Mouse (Mus musculus): ENCODE measurements around the gene Srgap3. TPM values are rescaled to one million over a fixed set of nuclear protein-coding genes. Genes with fewer than 3 reads are reported as not detected.

Gene Srgap3
- polyA plus RNA-seq, 1 experiment from 2014 or later = 3.5 TPM

GRCm38 (mm10) chr6:112812884-112813283 lies 134.2 kb downstream of the Srgap3 start:
- Histone ChIP-seq H3K9me3 (ENCODE audit: control insufficient read depth, low read length) (no peaks in the 10 kb centered on the region), H3K9ac (ENCODE audit: low read depth, low read length) (no peak overlapping the region), H3K4me1 (replicated peaks; ENCODE audit: control insufficient read depth, insufficient read depth, low read length) (no peaks in the 10 kb centered on the region), H3K27ac (ENCODE audit: low read depth, low read length) (no peak overlapping the region), H3K27me3 (replicated peaks; ENCODE audit: control insufficient read depth, insufficient read depth, low read length) (no peaks in the 10 kb centered on the region), H3K4me3 (ENCODE audit: low read depth, low read length) (no peak overlapping the region), H3K36me3 (ENCODE audit: control insufficient read depth, insufficient read depth, low read length) (no peaks in the 10 kb centered on the region), H3K4me2 (no peak overlapping the region)
- DNase-seq (ENCODE audit: low spot score) (no peak), ATAC-seq (replicated peaks; ENCODE audit: low FRiP score) (no peak)
- 90% methylated on average over 7 of the region's 7 CpGs for WGBS

GRCm38 (mm10) chr6:112810521-112810830 lies 136.6 kb downstream of the Srgap3 start:
- no peak overlapping the region for H3K4me2 ChIP-seq
- WGBS = 87% methylated on average over 4 of the region's 4 CpGs

GRCm38 (mm10) chr6:112809658-112810520 lies 137.2 kb downstream of the Srgap3 start:
- Histone ChIP-seq H3K4me2 (no peak overlapping the region), H3K9ac (ENCODE audit: low read depth, low read length) (no peak overlapping the region), H3K36me3 (ENCODE audit: control insufficient read depth, insufficient read depth, low read length) (no peaks in the 10 kb centered on the region), H3K27ac (ENCODE audit: low read depth, low read length) (no peak overlapping the region), H3K9me3 (ENCODE audit: control insufficient read depth, low read length) (no peaks in the 10 kb centered on the region), H3K4me1 (replicated peaks; ENCODE audit: control insufficient read depth, insufficient read depth, low read length) (no peaks in the 10 kb centered on the region), H3K4me3 (ENCODE audit: low read depth, low read length) (no peak overlapping the region), H3K27me3 (replicated peaks; ENCODE audit: control insufficient read depth, insufficient read depth, low read length) (no peaks in the 10 kb centered on the region)
- WGBS = 78% methylated on average over 15 of the region's 15 CpGs
- no peak for ATAC-seq (replicated peaks; ENCODE audit: low FRiP score)
- no peak for DNase-seq (ENCODE audit: low spot score)

More at GRCm38 (mm10) chr6:112810521-112810830, 136.6 kb downstream of the Srgap3 start:
- Histone ChIP-seq H3K36me3 (ENCODE audit: control insufficient read depth, insufficient read depth, low read length) (no peaks in the 10 kb centered on the region), H3K9me3 (ENCODE audit: control insufficient read depth, low read length) (no peaks in the 10 kb centered on the region), H3K9ac (ENCODE audit: low read depth, low read length) (no peak overlapping the region), H3K4me3 (ENCODE audit: low read depth, low read length) (no peak overlapping the region), H3K27me3 (replicated peaks; ENCODE audit: control insufficient read depth, insufficient read depth, low read length) (no peaks in the 10 kb centered on the region), H3K27ac (ENCODE audit: low read depth, low read length) (no peak overlapping the region), H3K4me1 (replicated peaks; ENCODE audit: control insufficient read depth, insufficient read depth, low read length) (no peaks in the 10 kb centered on the region)
- DNase-seq (ENCODE audit: low spot score) = no peak
- no peak for ATAC-seq (replicated peaks; ENCODE audit: low FRiP score)

- Histone ChIP-seq H3K9me3 (ENCODE audit: control insufficient read depth, low read length) (no peaks in the 10 kb centered on the region), H3K9ac (ENCODE audit: low read depth, low read length) (no peak overlapping the region), H3K4me3 (ENCODE audit: low read depth, low read length) (no peak overlapping the region), H3K36me3 (ENCODE audit: control insufficient read depth, insufficient read depth, low read length) (no peaks in the 10 kb centered on the region), H3K4me2 (no peak overlapping the region), H3K4me1 (replicated peaks; ENCODE audit: control insufficient read depth, insufficient read depth, low read length) (no peaks in the 10 kb centered on the region), H3K27me3 (replicated peaks; ENCODE audit: control insufficient read depth, insufficient read depth, low read length) (no peaks in the 10 kb centered on the region), H3K27ac (ENCODE audit: low read depth, low read length) (no peak overlapping the region)
- ATAC-seq (replicated peaks; ENCODE audit: low FRiP score) (no peak), DNase-seq (ENCODE audit: low spot score) (no peak)
- WGBS = 85% methylated on average over 9 of the region's 9 CpGs
These were observed 138.3 kb downstream of the Srgap3 start for GRCm38 (mm10) chr6:112808738-112809137.

DNA sequence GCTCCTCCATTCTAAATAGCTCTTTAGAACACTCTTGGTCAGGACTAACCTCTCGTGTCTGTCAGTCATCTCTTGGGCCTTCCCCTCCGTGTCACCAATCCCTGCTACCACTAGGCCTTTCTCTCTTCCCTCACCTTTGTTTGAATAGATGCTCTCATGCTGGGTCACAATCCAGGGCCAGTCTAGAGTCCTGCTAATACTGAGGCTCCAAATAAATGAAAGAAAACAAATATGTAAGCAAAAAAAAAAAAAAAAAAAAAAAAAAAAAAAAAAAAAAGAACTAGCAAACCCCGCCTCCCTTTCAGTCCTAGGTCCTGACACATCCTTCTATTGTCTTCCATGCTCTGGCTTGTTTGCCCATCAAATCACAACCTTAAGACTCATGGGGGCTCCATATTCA lies 145.1 kb downstream of the Srgap3 start:
- no peak overlapping the region for H3K4me3 ChIP-seq (ENCODE audit: low read depth, low read length)
- H3K36me3 ChIP-seq (ENCODE audit: control insufficient read depth, insufficient read depth, low read length) = no peaks in the 10 kb centered on the region
- ATAC-seq (replicated peaks; ENCODE audit: low FRiP score) (no peak), DNase-seq (ENCODE audit: low spot score) (no peak)
- WGBS = 80% methylated on average over 3 of the region's 3 CpGs
- H3K9me3 ChIP-seq (ENCODE audit: control insufficient read depth, low read length) = no peaks in the 10 kb centered on the region
- no peak overlapping the region for H3K9ac ChIP-seq (ENCODE audit: low read depth, low read length)
- no peak overlapping the region for H3K4me2 ChIP-seq
- H3K27ac ChIP-seq (ENCODE audit: low read depth, low read length) = no peak overlapping the region
- H3K4me1 ChIP-seq (replicated peaks; ENCODE audit: control insufficient read depth, insufficient read depth, low read length) = no peaks in the 10 kb centered on the region
- H3K27me3 ChIP-seq (replicated peaks; ENCODE audit: control insufficient read depth, insufficient read depth, low read length) = no peaks in the 10 kb centered on the region

- Histone ChIP-seq H3K4me2 (no peak overlapping the region), H3K4me3 (ENCODE audit: low read depth, low read length) (no peak overlapping the region), H3K36me3 (ENCODE audit: control insufficient read depth, insufficient read depth, low read length) (no peaks in the 10 kb centered on the region), H3K27me3 (replicated peaks; ENCODE audit: control insufficient read depth, insufficient read depth, low read length) (no peaks in the 10 kb centered on the region), H3K9me3 (ENCODE audit: control insufficient read depth, low read length) (no peaks in the 10 kb centered on the region), H3K27ac (ENCODE audit: low read depth, low read length) (no peak overlapping the region), H3K4me1 (replicated peaks; ENCODE audit: control insufficient read depth, insufficient read depth, low read length) (no peaks in the 10 kb centered on the region), H3K9ac (ENCODE audit: low read depth, low read length) (no peak overlapping the region)
- 82% methylated on average over 5 of the region's 5 CpGs for WGBS
- DNase-seq (ENCODE audit: low spot score) (no peak), ATAC-seq (replicated peaks; ENCODE audit: low FRiP score) (no peak)
These were observed 148.7 kb downstream of the Srgap3 start for GRCm38 (mm10) chr6:112798378-112798777.

- no peak overlapping the region for H3K4me3 ChIP-seq (ENCODE audit: low read depth, low read length)
- no peaks in the 10 kb centered on the region for H3K36me3 ChIP-seq (ENCODE audit: control insufficient read depth, insufficient read depth, low read length)
- no peak for ATAC-seq (replicated peaks; ENCODE audit: low FRiP score)
- no peak overlapping the region for H3K4me2 ChIP-seq
- no peak for DNase-seq (ENCODE audit: low spot score)
- no peak overlapping the region for H3K9ac ChIP-seq (ENCODE audit: low read depth, low read length)
- 64% methylated on average over 2 of the region's 2 CpGs for WGBS
- no peaks in the 10 kb centered on the region for H3K4me1 ChIP-seq (replicated peaks; ENCODE audit: control insufficient read depth, insufficient read depth, low read length)
- no peaks in the 10 kb centered on the region for H3K27me3 ChIP-seq (replicated peaks; ENCODE audit: control insufficient read depth, insufficient read depth, low read length)
- no peaks in the 10 kb centered on the region for H3K9me3 ChIP-seq (ENCODE audit: control insufficient read depth, low read length)
- no peak overlapping the region for H3K27ac ChIP-seq (ENCODE audit: low read depth, low read length)
These were observed 150.5 kb downstream of the Srgap3 start for GRCm38 (mm10) chr6:112796607-112797006.

DNA sequence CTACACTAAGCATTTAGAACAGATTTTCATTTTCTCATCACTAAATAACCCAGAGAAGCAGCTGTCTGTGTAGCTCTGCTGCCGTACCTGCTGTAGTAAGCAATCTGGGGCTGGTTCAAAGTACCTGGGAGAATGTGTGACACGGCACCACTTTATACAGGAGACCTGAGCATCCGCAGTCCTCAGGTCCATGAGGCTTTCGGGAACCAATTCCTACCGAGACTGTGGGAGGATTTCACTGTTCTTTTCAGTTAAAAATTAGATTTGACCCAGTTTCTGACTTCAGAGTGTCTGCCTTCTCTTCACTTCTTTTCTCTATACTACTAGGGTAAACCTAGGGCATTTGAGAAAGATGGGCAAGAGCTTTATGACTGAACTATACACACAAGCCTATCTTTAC lies 153.2 kb downstream of the Srgap3 start:
- no peak for DNase-seq (ENCODE audit: low spot score)
- H3K4me3 ChIP-seq (ENCODE audit: low read depth, low read length) = no peak overlapping the region
- no peaks in the 10 kb centered on the region for H3K27me3 ChIP-seq (replicated peaks; ENCODE audit: control insufficient read depth, insufficient read depth, low read length)
- no peak overlapping the region for H3K27ac ChIP-seq (ENCODE audit: low read depth, low read length)
- no peak overlapping the region for H3K9ac ChIP-seq (ENCODE audit: low read depth, low read length)
- H3K9me3 ChIP-seq (ENCODE audit: control insufficient read depth, low read length) = no peaks in the 10 kb centered on the region
- WGBS = 87% methylated on average over 5 of the region's 5 CpGs
- H3K36me3 ChIP-seq (ENCODE audit: control insufficient read depth, insufficient read depth, low read length) = no peaks in the 10 kb centered on the region
- H3K4me2 ChIP-seq = no peak overlapping the region
- no peaks in the 10 kb centered on the region for H3K4me1 ChIP-seq (replicated peaks; ENCODE audit: control insufficient read depth, insufficient read depth, low read length)
- ATAC-seq (replicated peaks; ENCODE audit: low FRiP score) = no peak

DNA sequence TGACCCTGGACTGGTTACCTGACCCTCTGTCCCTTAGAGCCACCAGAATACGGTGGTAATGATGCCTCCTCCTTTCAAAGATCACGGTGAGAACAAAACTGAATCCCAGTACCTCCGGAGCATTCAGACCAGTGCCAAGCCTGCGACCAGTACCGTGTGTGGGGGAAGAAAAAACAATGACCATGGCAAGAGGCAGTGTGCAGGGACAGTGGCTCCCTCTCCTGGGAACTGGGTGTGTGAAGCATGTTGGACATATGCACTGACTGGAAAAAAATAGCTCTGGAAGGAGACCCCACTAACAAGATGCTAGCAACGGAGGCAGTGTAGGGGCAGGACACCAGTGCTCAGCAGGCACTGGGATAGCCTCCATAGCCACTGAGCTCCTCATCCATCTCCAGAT lies 157.2 kb downstream of the Srgap3 start:
- no peak for ATAC-seq (replicated peaks; ENCODE audit: low FRiP score)
- no peak overlapping the region for H3K4me3 ChIP-seq (ENCODE audit: low read depth, low read length)
- H3K9ac ChIP-seq (ENCODE audit: low read depth, low read length) = no peak overlapping the region
- H3K27me3 ChIP-seq (replicated peaks; ENCODE audit: control insufficient read depth, insufficient read depth, low read length) = no peaks in the 10 kb centered on the region
- no peak overlapping the region for H3K27ac ChIP-seq (ENCODE audit: low read depth, low read length)
- WGBS = 78% methylated on average over 6 of the region's 6 CpGs
- DNase-seq (ENCODE audit: low spot score) = no peak
- no peaks in the 10 kb centered on the region for H3K9me3 ChIP-seq (ENCODE audit: control insufficient read depth, low read length)
- H3K4me2 ChIP-seq = no peak overlapping the region
- no peaks in the 10 kb centered on the region for H3K4me1 ChIP-seq (replicated peaks; ENCODE audit: control insufficient read depth, insufficient read depth, low read length)
- no peaks in the 10 kb centered on the region for H3K36me3 ChIP-seq (ENCODE audit: control insufficient read depth, insufficient read depth, low read length)

All from liver, embryonic 11.5 days (tissue).